In the genomic region with DNA sequence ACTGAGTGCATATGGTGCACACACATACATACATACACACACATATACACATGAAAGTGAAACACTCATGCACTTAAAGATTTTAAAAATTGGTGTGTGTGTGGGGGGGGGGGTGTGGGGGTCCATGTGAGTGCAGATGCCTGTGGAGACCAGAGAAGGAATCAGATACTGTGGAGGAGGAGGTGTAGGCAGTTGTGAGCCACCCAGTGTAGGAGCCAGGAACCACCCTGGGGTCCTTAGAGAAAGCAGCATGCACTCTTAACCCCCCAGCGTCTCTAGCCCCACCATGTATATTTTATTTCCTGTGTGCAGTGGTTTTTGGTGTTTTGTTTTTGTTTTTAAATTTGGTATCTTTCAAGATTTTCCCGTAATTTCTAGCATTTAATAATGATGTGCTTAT, we compare ENCODE assay signal across 24 mouse cellular contexts. TPM values are rescaled to one million over a fixed set of nuclear protein-coding genes. Genes with fewer than 3 reads are reported as not detected.
DNase-seq lines count a peak whose midpoint lies in the region; ATAC-seq and TF ChIP-seq lines count a peak whose summit lies in the region.
"Had no signal": no experiment of that assay in that cellular context is flagged by ENCODE, and none has a peak within 500 bp of the region (broad histone marks: within the 10 kb centered on the region; RNA-seq: fewer than 3 reads in every experiment).

No protein-coding gene starts in this region.

- no peaks in the 10 kb centered on the region for H3K9me3 ChIP-seq in heart, embryonic 16.5 days (replicated peaks; ENCODE audit: control insufficient read depth, low read length)
- no peaks in the 10 kb centered on the region for H3K9me3 ChIP-seq in neural tube, embryonic 13.5 days
- no peaks in the 10 kb centered on the region for H3K9me3 ChIP-seq in neural tube, embryonic 15.5 days (replicated peaks)
- H3K9me3 ChIP-seq: embryonic facial prominence, embryonic 10.5 days; embryonic facial prominence, embryonic 12.5 days; forebrain, embryonic 13.5 days; forebrain, embryonic 15.5 days; G1E had no signal

- 84% methylated on average over 2 of the region's 2 CpGs for WGBS in heart, embryonic 16.5 days
- 96% methylated on average over 2 of the region's 2 CpGs for whole genome bisulfite sequencing in neural tube, embryonic 13.5 days
- 95% methylated on average over 2 of the region's 2 CpGs for WGBS in neural tube, embryonic 15.5 days

- DNase-seq in gastrocnemius, adult 2 months, result no peak
- DNase-seq in gastrocnemius, postnatal 10 days, result no peak
- DNase-seq in heart, postnatal 25 days (ENCODE audit: low spot score), result no peak
- DNase-seq: adrenal gland, adult 8-10 months; adrenal gland, postnatal 14 days; adrenal gland, postnatal 36 days; B cell, adult 2 months; cerebellum, adult 11-12 months; cerebellum, adult 2 months; cerebellum, adult 9-10 months; cerebellum, postnatal 10 days; cerebellum, postnatal 25 days had no signal

- no peak overlapping the region for H3K9ac ChIP-seq in heart, embryonic 16.5 days (ENCODE audit: low read length)
- H3K9ac ChIP-seq in neural tube, embryonic 13.5 days, result no peak overlapping the region
- no peak overlapping the region for H3K9ac ChIP-seq in neural tube, embryonic 15.5 days (replicated peaks)
- H3K9ac ChIP-seq: embryonic facial prominence, embryonic 12.5 days; forebrain, embryonic 13.5 days; forebrain, embryonic 15.5 days had no signal

- no peak overlapping the region for H3K4me3 ChIP-seq in gastrocnemius, adult 2 months
- H3K4me3 ChIP-seq in heart, embryonic 16.5 days (ENCODE audit: low read length), result no peak overlapping the region
- no peak overlapping the region for H3K4me3 ChIP-seq in neural tube, embryonic 13.5 days
- no peak overlapping the region for H3K4me3 ChIP-seq in neural tube, embryonic 15.5 days (replicated peaks)
- H3K4me3 ChIP-seq: embryonic facial prominence, embryonic 10.5 days; embryonic facial prominence, embryonic 12.5 days; forebrain, embryonic 13.5 days; forebrain, embryonic 15.5 days had no signal

- no peak for TF ChIP-seq CTCF in gastrocnemius, adult 2 months (IDR thresholded peaks at IDR 0.05)

- ATAC-seq in heart, embryonic 16.5 days (replicated peaks; ENCODE audit: extremely low read depth, insufficient read depth, low FRiP score), result 0 out of 2 replicates have a peak, but pooled peaks have one; percentile 33
- 0 out of 2 replicates have a peak, but pooled peaks have one; percentile 50 for ATAC-seq in neural tube, embryonic 13.5 days (ENCODE audit: low read depth)
- no peak for ATAC-seq in neural tube, embryonic 15.5 days (ENCODE audit: low FRiP score)
- ATAC-seq: activated CD4-positive, CD25-positive, alpha-beta regulatory T cell, adult 4 months; CD4-positive, CD25-positive, alpha-beta regulatory T cell, adult 4 months; forebrain, embryonic 13.5 days; forebrain, embryonic 15.5 days; Patski had no signal

- peak overlapping the region; percentile 20; the same call in 1 of the 2 replicates for H3K27ac ChIP-seq in gastrocnemius, adult 2 months
- H3K27ac ChIP-seq in heart, embryonic 16.5 days (ENCODE audit: low read length), result no peak overlapping the region
- H3K27ac ChIP-seq in neural tube, embryonic 13.5 days (replicated peaks), result no peak overlapping the region
- no peak overlapping the region for H3K27ac ChIP-seq in neural tube, embryonic 15.5 days (replicated peaks)
- H3K27ac ChIP-seq: embryonic facial prominence, embryonic 10.5 days; embryonic facial prominence, embryonic 12.5 days; forebrain, embryonic 13.5 days; forebrain, embryonic 15.5 days had no signal

- H3K4me2 ChIP-seq in heart, embryonic 16.5 days (ENCODE audit: low read depth, low read length), result no peak overlapping the region
- no peak overlapping the region for H3K4me2 ChIP-seq in neural tube, embryonic 13.5 days
- no peak overlapping the region for H3K4me2 ChIP-seq in neural tube, embryonic 15.5 days
- H3K4me2 ChIP-seq: embryonic facial prominence, embryonic 12.5 days; forebrain, embryonic 13.5 days; forebrain, embryonic 15.5 days had no signal

- peaks cover 10% of the 10 kb centered on the region for H3K4me1 ChIP-seq in heart, embryonic 16.5 days (ENCODE audit: control insufficient read depth, insufficient read depth, low read length)
- H3K4me1 ChIP-seq in neural tube, embryonic 13.5 days (replicated peaks), result peaks cover 12% of the 10 kb centered on the region; the same call in 1 of the 2 replicates
- no peaks in the 10 kb centered on the region for H3K4me1 ChIP-seq in neural tube, embryonic 15.5 days
- H3K4me1 ChIP-seq: embryonic facial prominence, embryonic 10.5 days; embryonic facial prominence, embryonic 12.5 days; forebrain, embryonic 13.5 days; forebrain, embryonic 15.5 days had no signal

- intact Hi-C loops in gastrocnemius, adult 2 months (cut with DNase I), result no loop called here
- intact Hi-C loops in heart, postnatal 25 days (cut with DNase I), result no loop called here

- H3K36me3 ChIP-seq in heart, embryonic 16.5 days (ENCODE audit: control insufficient read depth, insufficient read depth), result peaks cover 55% of the 10 kb centered on the region
- peaks cover 77% of the 10 kb centered on the region for H3K36me3 ChIP-seq in neural tube, embryonic 13.5 days
- peaks cover 53% of the 10 kb centered on the region for H3K36me3 ChIP-seq in neural tube, embryonic 15.5 days

- no peaks in the 10 kb centered on the region for H3K27me3 ChIP-seq in heart, embryonic 16.5 days (ENCODE audit: control insufficient read depth, insufficient read depth, low read length)
- H3K27me3 ChIP-seq in neural tube, embryonic 13.5 days, result no peaks in the 10 kb centered on the region
- no peaks in the 10 kb centered on the region for H3K27me3 ChIP-seq in neural tube, embryonic 15.5 days (replicated peaks)
- H3K27me3 ChIP-seq: CH12.LX; embryonic facial prominence, embryonic 12.5 days; forebrain, embryonic 13.5 days; forebrain, embryonic 15.5 days; Patski had no signal

RNA-seq across cellular contexts. Expression of a gene that starts 45.9 kb away (rescaled TPM):
- total RNA-seq in gastrocnemius, adult 2 months (2021), result 100 to 1,000 TPM; 273 to 325 TPM
- total RNA-seq in gastrocnemius, postnatal 10 days (2021), result 100 to 1,000 TPM; 563 to 619 TPM
- polyA plus RNA-seq in heart, embryonic 16.5 days (2015; fragmentation: Nextera tagmentation; extraction: Ambion mirVana), result 428 and 482 TPM in 2 replicates
- 100 to 1,000 TPM; 337 to 377 TPM for total RNA-seq in heart, postnatal 25 days (2021)
- polyA plus RNA-seq in neural tube, embryonic 13.5 days (2015; fragmentation: Nextera tagmentation; extraction: Ambion mirVana), result 475 and 521 TPM in 2 replicates
- 375 and 397 TPM in 2 replicates for polyA plus RNA-seq in neural tube, embryonic 15.5 days (2015; fragmentation: Nextera tagmentation; extraction: Ambion mirVana)
